Mouse (Mus musculus) hindlimb bud, embryonic 11.5 days (tissue): ENCODE measurements at regions not wholly inside any gene's neighbourhood (a gene's known extent, or its start where the extent isn't known, plus 50 kb on each side); places are given as distances from the start of the nearest gene placed in this dataset.

Experiments used
- DNase-seq: peaks from one replicate; pipeline ENCODE4 v3.0.0-alpha.2; 2012; ENCODE audit warnings: low read depth, low spot score; ENCODE audit errors: extremely low spot score

GRCm38 (mm10) chr16:51664325-51664724 lies 366.7 kb upstream of the Cblb start:
- no peak for DNase-seq

GRCm38 (mm10) chr16:51675101-51675500 lies 355.9 kb upstream of the Cblb start:
- no peak for DNase-seq

- peak; percentile 24 for DNase-seq
These were observed 355.0 kb upstream of the Cblb start for GRCm38 (mm10) chr16:51675988-51676387.

- no peak for DNase-seq
These were observed 340.2 kb upstream of the Cblb start for GRCm38 (mm10) chr16:51690861-51691260.

GRCm38 (mm10) chr16:51705026-51705425 lies 326.0 kb upstream of the Cblb start:
- DNase-seq: no peak

- DNase-seq: no peak
These were observed 312.3 kb upstream of the Cblb start for GRCm38 (mm10) chr16:51718695-51719094.

GRCm38 (mm10) chr16:51719637-51720036 lies 311.4 kb upstream of the Cblb start:
- no peak for DNase-seq

GRCm38 (mm10) chr16:51722682-51723081 lies 308.3 kb upstream of the Cblb start:
- no peak for DNase-seq

- DNase-seq: no peak
These were observed 289.1 kb upstream of the Cblb start for GRCm38 (mm10) chr16:51741875-51742274.

GRCm38 (mm10) chr16:51751878-51752277 lies 279.1 kb upstream of the Cblb start:
- DNase-seq: no peak

GRCm38 (mm10) chr16:51758361-51759227 lies 272.4 kb upstream of the Cblb start:
- no peak for DNase-seq

- no peak for DNase-seq
These were observed 271.8 kb upstream of the Cblb start for GRCm38 (mm10) chr16:51759228-51759647.

- no peak for DNase-seq
These were observed 263.5 kb upstream of the Cblb start for GRCm38 (mm10) chr16:51767556-51767955.

GRCm38 (mm10) chr16:51778920-51779319 lies 252.1 kb upstream of the Cblb start:
- no peak for DNase-seq

- no peak for DNase-seq
These were observed 236.0 kb upstream of the Cblb start for GRCm38 (mm10) chr16:51795003-51795402.

GRCm38 (mm10) chr16:51807323-51807722 lies 223.7 kb upstream of the Cblb start:
- DNase-seq: no peak

- DNase-seq: no peak
These were observed 221.9 kb upstream of the Cblb start for GRCm38 (mm10) chr16:51809120-51809519.

GRCm38 (mm10) chr16:51811073-51811472 lies 220.0 kb upstream of the Cblb start:
- DNase-seq: no peak

- DNase-seq: no peak
These were observed 188.3 kb upstream of the Cblb start for GRCm38 (mm10) chr16:51842770-51843169.

GRCm38 (mm10) chr16:51845539-51845938 lies 185.5 kb upstream of the Cblb start:
- no peak for DNase-seq

- DNase-seq: no peak
These were observed 150.3 kb upstream of the Cblb start for GRCm38 (mm10) chr16:51880711-51881110.

- no peak for DNase-seq
These were observed 149.9 kb upstream of the Cblb start for GRCm38 (mm10) chr16:51881127-51881526.

- no peak for DNase-seq
These were observed 147.2 kb upstream of the Cblb start for GRCm38 (mm10) chr16:51883813-51884212.
